Mouse (Mus musculus) ovary, postnatal 10 days (tissue): Measurements from ENCODE around the gene Acsl5.
A peak's percentile ranks its signal among the peaks of the same experiment; 100 is the strongest.

Experiments used
- DNase-seq: peaks from one replicate; pipeline ENCODE4 v3.0.0; 2022; ENCODE audit warnings: low spot score

The Acsl5 gene

GRCm38 (mm10) chr19:55284093-55284492, 32.4 kb downstream of the Acsl5 start:
- no peak for DNase-seq

GRCm38 (mm10) chr19:55286034-55286433, 34.3 kb downstream of the Acsl5 start:
- DNase-seq, result no peak

GRCm38 (mm10) chr19:55288974-55289373, 37.2 kb downstream of the Acsl5 start:
- DNase-seq, result no peak

GRCm38 (mm10) chr19:55290621-55291270, 39.0 kb downstream of the Acsl5 start:
- no peak for DNase-seq

- no peak for DNase-seq
These were observed 40.6 kb downstream of the Acsl5 start for GRCm38 (mm10) chr19:55292210-55292850.

- no peak for DNase-seq
These were observed 41.4 kb downstream of the Acsl5 start for GRCm38 (mm10) chr19:55293175-55293574.

- DNase-seq, result no peak
These were observed 43.3 kb downstream of the Acsl5 start for GRCm38 (mm10) chr19:55295075-55295474.

- no peak for DNase-seq
These were observed 43.8 kb downstream of the Acsl5 start for GRCm38 (mm10) chr19:55295556-55295955.

GRCm38 (mm10) chr19:55296301-55296700, 44.6 kb downstream of the Acsl5 start:
- no peak for DNase-seq

- no peak for DNase-seq
These were observed 45.8 kb downstream of the Acsl5 start for GRCm38 (mm10) chr19:55297489-55297888.

- DNase-seq, result no peak
These were observed 46.2 kb downstream of the Acsl5 start for GRCm38 (mm10) chr19:55297961-55298360.

- no peak for DNase-seq
These were observed 47.6 kb downstream of the Acsl5 start for GRCm38 (mm10) chr19:55299378-55299777.

- DNase-seq, result no peak
These were observed 48.8 kb downstream of the Acsl5 start for GRCm38 (mm10) chr19:55300525-55300924.

GRCm38 (mm10) chr19:55305024-55305423, 53.3 kb downstream of the Acsl5 start:
- DNase-seq, result no peak

- DNase-seq, result no peak
These were observed 60.1 kb downstream of the Acsl5 start for GRCm38 (mm10) chr19:55311874-55312273.

GRCm38 (mm10) chr19:55313649-55314048, 61.9 kb downstream of the Acsl5 start:
- no peak for DNase-seq

- DNase-seq, result no peak
These were observed 63.8 kb downstream of the Acsl5 start, which contains the start of gene Zdhhc6 for GRCm38 (mm10) chr19:55315452-55316108. Zdhhc6 (minus strand) TSS chr19:55316032.

- DNase-seq, result peak; percentile 81
These were observed 64.5 kb downstream of the Acsl5 start, which contains the start of gene Vti1a for GRCm38 (mm10) chr19:55316109-55316714. Vti1a (plus strand) TSS chr19:55316295.

GRCm38 (mm10) chr19:55316901-55317300, 65.2 kb downstream of the Acsl5 start:
- DNase-seq, result no peak

- no peak for DNase-seq
These were observed 67.3 kb downstream of the Acsl5 start for GRCm38 (mm10) chr19:55319036-55319435.

- DNase-seq, result no peak
These were observed 67.8 kb downstream of the Acsl5 start for GRCm38 (mm10) chr19:55319521-55319920.

GRCm38 (mm10) chr19:55322604-55323003, 70.9 kb downstream of the Acsl5 start:
- DNase-seq, result no peak

- DNase-seq, result no peak
These were observed 75.8 kb downstream of the Acsl5 start for GRCm38 (mm10) chr19:55327510-55327909.
